Mouse (Mus musculus) 416B (cell line): ENCODE results near the gene Dhx34.

Experiments used
- DNase-seq: peaks from one replicate; pipeline ENCODE4 v3.0.0; 2011; ENCODE audit warnings: low read depth

The Dhx34 gene

GRCm38 (mm10) chr7:16160702-16161101, 61.1 kb downstream of the Dhx34 start:
- peak; percentile 71 for DNase-seq

DNA sequence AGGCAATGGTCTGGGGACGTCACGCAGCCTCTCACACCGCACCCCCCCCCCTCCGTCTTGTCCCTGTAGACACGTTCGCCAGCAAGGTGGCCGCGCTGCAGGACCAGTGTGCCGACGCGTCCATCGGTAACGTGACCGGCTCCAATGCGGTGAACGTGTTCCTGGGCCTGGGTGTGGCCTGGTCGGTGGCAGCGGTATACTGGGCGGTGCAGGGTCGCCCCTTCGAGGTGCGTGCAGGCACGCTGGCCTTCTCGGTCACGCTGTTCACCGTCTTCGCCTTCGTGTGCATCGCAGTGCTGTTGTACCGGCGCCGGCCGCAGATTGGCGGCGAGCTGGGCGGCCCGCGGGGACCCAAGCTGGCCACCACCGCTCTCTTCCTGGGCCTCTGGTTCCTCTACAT, 63.1 kb downstream of the Dhx34 start:
- no peak for DNase-seq

- no peak for DNase-seq
Observed at GRCm38 (mm10) chr7:16156105-16156714, 65.6 kb downstream of the Dhx34 start.

GRCm38 (mm10) chr7:16155132-16155872, 66.5 kb downstream of the Dhx34 start:
- no peak for DNase-seq

GRCm38 (mm10) chr7:16153522-16153921, 68.3 kb downstream of the Dhx34 start:
- DNase-seq, result peak; percentile 61

GRCm38 (mm10) chr7:16150191-16151145, 71.4 kb downstream of the Dhx34 start:
- no peak for DNase-seq

GRCm38 (mm10) chr7:16149241-16149640, 72.6 kb downstream of the Dhx34 start:
- no peak for DNase-seq

GRCm38 (mm10) chr7:16147643-16148042, 74.2 kb downstream of the Dhx34 start:
- DNase-seq, result peak; percentile 33
